Mouse (Mus musculus) urinary bladder, postnatal 36 days (tissue): ENCODE measurements around the gene Ntrk1.

Experiments used
- DNase-seq, 2 experiments: peaks; one replicate each; pipeline ENCODE4 v3.0.0; 2022; ENCODE audit warnings: low spot score in 2 of 2, mixed read lengths in 1 of 2

Gene Ntrk1

DNA sequence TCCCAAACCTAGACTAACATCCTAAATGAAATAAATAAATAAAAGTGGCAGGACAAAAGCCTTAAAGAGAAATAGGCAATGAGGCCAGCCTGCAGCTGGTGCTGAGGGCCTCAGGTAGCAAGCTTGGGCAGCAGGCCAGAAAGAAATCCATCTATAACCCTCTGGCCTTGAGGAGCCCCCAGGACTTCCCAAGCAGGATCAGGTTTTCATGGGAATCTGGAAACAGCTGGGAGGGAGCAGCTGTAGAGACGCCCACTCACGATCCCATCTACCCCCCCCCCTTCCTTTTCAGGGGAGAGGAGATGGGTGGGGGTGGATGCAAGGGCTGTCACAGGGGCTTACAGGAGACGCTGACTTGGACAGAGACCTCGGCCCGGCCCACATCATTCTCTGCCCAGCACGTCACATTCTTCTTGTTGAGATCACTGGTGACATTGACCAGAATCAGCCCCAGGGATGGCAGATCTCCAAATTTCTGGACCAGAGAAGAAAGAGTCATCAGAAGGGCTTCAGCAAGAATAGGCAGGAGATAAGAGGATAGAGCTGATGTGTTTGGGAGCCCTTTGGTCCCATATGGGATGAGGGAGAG is 9.2 kb downstream of the Ntrk1 start:
- no peak for DNase-seq

DNA sequence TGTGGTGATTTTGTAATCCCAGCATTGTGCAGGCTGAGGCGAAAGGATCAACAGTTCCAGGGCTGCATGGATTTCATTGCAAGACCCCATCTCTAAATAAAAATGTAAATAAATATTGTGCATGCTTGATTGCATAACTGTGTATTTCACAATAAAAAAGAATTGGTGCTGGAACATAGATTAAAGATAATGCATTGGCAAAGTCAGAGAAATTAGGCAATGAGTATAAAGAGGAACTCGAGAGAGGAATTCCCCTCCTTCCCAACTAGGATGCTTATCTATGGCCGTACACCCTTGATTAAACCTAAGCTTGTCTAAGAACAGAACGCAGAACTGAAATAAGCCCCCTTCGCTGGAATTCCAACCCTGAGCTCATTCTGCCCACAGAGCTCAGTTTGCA is 9.8 kb downstream of the Ntrk1 start:
- no peak for DNase-seq

DNA sequence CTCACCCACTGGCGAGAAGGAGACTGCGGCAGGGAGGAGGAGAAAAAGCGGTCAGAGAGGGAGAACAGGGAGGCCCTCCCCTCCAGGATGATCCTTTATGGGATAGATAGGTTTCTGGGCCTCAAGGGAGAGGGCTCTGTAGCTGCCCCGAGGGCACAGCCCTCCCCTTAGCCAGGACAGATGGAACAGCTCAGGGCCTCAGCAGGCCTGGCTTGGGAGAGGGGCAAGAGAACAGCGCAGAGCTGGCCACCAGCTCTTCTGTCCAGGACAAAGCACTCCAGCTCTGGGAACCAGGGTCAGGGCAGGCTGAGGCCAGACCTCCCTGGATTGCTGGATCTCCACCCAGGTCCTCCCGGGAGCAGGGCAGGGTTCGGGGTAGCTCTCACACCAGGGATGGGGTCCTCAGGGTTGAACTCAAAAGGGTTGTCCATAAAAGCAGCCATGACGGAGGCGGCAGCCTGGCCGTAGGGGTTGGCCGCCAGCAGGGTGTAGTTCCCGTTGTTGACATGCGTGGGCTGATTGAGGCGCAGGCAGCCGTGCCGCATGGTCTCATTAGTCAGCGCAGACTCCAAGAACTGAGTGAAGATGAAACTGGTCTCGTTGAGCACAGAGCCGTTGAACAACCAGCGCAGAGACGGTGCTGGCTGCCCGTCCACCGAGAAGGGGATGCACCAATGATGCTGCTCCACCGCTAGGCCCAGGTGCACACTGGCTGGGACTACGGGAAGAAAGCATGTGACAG is 11.5 kb downstream of the Ntrk1 start:
- DNase-seq, result no peak

DNA sequence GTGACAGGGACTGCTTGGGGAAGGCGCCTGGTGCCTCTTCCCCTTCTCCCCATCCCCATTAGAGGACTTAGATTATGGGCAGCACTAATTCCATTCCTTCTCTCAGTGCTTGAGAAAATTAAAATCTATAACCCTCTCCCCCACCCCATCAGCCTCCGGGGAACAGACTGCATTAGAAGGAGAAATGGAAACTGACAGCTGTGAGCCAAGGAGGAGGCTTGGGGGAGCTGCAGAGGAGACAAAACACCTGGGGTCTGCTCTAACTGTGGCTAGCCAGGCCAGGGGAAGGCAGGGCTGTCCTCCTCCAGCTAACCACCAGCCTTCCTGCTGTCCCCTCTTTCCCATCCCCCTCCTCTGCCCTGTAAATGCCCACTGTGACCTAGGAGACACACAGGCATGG is 15.9 kb downstream of the Ntrk1 start:
- no peak for DNase-seq

DNA sequence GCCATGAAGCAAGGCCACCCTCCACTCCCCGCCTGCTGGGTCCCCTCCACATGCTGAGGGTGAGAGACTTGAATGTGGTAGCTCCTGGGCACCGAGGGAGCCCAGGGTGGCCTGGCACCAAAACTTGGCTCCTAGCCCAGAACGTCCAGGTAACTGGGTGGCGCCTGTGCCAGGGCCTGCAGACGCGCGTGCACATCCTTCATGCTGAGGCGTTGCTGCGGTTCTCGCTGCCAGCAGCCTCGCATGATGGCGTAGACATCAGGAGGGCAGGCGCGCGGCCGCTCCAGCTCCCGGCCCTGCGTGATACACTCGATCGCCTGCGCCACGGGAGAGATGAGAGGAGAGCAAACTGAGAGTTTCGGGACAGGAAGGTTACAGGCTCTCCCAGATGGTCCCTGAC is 16.7 kb downstream of the Ntrk1 start:
- no peak for DNase-seq

DNA sequence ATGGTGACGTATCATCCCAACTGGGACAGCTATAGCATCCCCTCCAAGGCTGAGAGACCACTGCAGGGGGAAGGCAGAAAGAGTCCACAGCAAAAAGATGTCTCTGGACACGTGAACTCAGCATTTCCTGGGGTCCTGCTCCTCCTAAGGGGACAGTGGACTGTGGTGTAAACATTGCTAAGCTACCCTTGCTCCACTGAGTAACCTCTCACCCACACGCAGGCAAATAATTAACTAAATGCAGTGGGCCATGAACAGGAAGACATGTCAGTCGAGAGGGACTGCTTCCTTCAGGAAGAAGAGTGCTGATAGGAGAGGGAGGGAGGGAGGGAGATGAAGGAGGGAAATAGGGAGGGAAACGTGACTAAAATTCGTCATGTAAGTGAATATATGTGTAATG is 23.9 kb downstream of the Ntrk1 start:
- DNase-seq, result no peak

DNA sequence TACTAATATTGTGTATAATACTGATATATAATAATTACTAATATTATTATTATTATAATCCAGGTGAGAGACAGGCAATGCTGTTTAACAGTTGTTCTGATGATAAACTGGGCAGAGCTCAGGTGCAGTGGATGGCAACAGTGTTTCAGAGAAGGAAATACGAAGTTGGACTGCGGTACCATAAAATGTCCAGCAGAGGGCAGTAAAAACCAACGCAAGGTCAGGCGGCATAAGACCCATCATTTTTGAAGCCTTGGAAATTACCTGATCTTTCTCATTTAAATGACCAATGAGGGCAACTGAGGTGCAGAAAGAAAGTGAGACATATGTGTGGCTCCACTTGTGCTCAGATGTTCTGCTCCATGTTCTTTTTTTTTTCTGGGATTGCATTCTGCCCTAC is 24.7 kb downstream of the Ntrk1 start:
- no peak for DNase-seq

DNA sequence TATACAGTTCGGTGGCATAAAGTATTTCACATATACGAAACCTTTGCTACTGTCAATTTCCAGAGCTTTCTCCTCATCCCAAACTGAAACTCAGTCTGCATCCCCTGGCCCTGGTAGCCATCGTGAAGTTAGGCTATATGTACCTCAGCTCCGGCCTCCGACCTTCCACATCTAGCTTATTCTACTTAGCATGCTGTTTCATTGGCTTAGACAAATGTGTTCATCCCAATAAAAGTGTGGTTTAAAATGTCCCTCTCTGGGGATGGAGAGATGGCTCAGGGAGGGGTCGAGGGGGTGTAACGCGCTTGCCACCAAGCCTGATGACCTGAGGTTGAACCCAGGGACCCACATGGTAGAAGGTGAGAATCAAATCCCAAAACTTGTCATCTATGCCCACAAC is 25.5 kb downstream of the Ntrk1 start:
- no peak for DNase-seq

DNA sequence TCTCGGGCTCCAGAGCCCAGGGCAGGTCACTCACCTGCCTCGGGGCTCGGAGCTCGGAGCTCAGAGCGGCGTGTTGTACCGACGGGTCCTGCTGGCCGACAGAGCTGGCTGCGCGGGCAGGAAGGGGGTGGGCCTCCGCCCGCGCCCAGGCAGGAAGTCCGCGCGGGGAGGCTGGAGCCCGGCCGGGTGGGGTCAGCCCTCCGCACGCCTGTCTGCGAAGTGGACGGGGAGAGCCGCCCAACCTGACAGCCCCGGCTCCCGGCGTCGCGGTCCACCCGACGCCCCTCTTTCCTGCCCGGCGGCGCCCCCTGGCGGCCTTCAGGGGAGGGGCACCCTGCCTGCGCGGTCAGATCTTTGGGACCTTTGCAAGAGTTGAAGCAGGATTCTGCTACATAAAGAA is 26.1 kb downstream of the Ntrk1 start:
- peak; percentile 67 to 83 for DNase-seq

DNA sequence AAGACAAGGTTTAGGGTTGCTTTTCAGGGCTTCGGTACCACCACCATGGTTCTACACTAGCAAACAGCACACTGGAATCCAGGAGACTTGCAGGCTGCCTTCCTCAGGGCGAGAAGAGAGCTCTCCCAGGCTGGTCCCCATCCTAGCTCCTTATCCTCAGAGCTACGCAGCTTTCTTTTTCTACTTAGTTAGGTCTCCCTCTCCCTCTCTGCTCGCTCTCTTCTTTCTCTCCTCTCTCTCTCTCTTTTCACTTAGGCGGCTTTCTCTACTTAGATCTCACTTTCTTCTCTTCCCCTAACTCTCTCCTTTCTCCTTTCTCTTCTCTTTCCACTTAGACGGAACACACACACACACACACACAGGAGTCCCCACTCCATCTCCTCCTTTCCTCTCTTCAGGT is 26.5 kb downstream of the Ntrk1 start:
- no peak for DNase-seq

DNA sequence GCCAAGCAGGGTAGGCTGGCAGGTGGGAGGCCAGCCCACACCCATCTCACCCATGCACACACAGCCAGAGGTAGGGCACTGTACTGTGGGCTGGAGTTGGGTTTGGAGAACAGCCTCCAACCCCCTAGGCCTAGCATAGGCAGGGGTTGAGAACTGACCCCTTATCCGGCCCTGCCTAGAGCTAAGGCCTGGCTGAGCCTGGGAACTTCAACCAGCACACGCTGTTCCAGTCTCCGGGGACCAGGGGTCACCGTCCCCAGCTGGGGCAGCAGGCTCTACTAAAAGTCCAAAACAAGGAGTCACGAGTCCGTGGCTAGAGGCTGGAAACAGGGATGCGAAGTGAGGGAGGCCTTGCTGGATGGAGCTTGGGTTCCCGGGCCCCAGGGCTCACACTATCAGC is 27.2 kb downstream of the Ntrk1 start:
- DNase-seq, result no peak

DNA sequence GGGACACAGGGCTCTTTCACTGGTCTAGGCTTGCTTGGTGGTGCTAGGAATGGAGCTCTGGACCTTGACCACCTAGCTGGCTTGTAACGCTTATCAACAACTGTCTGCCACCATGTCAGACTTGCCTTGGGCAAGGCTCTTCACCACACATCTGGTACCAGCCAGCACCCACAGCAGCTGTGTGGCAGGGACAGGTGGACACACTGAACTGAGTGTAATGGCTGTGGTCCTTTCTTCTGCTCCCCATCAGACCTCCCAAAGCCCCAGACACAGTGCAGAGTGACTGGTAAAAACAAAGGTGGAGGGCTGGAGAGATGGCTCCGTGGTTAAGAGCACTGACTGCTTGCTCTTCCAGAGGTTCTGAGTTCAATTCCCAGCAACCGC is 28.7 kb downstream of the Ntrk1 start:
- no peak for DNase-seq

DNA sequence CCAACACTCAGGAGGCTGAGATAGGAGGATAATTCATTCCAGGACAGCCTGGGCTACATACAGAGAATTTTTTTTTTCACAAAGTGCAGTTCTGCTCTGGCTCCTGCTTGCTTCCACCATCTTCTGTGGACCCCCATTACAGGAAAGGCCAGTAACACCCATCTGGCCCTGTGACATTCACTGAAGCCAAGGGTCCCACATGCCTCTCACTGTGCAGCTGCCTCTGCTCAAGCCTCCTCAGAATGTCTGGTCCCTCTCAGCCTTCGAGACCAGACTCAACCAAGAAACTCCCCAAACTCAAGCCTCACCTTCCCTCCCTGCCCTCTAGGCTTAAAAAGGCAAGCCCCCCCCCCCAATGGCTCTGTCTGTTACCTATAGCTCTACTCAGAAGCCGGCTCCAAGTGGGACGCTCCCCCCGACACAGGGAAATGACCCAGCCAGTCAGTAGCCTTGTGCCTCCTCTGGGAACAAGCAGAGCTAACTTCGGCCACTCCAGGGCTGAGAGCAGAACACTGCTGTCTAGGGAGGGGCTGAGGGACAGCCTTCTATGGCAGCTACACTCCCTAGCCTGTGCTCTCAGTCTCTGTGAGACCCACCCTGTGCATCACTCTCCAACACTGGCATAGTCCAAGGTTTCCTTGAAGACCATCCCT is 29.2 kb downstream of the Ntrk1 start:
- no peak for DNase-seq

DNA sequence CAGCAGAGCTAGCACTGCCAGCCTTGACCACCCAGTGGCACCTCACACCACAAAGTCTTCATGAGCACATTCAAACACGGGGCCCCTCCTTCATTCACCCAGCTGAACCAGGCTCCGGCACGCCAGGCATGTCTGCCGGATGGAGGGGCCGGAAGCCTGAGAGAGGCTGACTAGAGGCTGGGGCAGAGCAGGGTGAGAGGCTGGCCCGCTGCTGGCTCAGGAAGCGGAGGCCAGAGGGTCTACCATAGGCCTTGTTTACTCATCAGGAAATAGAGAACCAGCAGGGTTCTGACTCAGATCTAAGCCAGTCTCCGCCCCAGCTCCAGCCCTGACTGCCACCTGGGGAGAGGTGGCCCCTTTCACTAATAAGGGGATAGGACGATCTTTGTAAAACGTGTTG is 29.9 kb downstream of the Ntrk1 start:
- DNase-seq, result peak in 1 of 2 experiments; percentile 28

DNA sequence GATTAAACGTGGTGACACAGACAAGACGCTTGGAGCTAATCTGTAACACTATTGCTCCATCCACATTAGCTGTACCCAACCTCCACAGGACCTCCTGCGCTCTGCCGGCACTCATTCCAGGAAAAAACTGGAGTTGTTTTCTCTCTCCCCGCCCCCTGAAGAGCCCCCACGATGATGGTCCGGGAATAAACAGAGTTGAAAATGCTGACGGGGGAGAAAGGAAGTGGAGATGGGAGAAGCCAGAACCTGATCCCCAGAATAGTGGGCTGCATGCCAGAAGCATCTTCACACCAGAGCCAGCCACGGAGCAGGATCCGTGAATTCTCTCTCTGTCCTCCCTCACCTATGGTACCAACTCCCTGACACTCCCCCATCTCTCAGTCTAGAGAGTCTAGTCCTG is 30.5 kb downstream of the Ntrk1 start:
- no peak for DNase-seq

DNA sequence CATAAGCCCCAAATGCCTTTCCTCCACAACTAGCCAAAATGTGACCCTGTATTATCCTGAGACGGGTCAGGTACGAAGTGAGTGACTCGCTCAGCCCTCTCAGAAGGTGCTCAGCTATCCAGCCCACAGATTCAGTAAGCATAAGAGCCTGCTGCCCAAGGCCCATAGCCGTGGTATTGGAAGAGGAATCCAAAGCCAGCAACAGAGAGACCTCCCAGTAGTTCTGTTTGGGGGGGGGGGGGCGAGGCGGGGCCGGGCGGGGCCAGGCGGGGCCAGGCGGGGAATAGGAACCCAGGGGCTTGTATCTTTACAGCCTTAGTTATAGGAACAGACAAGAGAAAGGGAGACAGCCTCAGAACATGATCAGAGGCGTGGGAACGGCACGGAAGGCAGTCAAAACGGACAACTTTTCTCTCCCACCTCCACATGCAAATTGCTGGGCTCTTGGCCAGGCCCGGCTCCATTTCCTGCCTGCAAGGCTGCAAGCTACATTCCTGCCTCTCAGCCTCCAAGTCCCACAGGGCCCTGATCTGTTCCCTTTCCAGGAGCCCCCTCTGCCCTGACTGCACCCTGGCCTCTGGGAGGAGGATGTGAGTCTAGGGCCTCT is 31.2 kb downstream of the Ntrk1 start:
- peak; percentile 39 to 61 for DNase-seq

DNA sequence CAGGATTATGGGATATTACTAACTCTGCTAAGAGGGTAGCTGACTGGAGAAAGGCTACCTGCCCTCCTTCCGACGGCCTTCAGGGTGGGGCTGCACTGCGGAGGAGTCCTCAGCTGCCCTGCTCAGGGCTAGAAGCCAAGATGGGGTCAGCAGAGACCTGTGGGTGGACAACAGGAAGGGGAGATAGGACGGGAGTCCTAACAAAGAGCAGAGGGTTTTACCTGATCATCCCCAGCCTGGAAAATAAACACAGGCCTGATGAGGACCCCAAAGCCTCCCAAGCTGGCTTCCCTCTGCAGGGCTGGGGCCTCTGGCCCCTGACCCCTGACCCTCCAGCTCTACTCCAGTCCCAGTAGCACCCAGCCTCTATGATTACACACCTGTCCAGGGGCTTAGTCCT is 31.8 kb downstream of the Ntrk1 start:
- DNase-seq, result no peak

DNA sequence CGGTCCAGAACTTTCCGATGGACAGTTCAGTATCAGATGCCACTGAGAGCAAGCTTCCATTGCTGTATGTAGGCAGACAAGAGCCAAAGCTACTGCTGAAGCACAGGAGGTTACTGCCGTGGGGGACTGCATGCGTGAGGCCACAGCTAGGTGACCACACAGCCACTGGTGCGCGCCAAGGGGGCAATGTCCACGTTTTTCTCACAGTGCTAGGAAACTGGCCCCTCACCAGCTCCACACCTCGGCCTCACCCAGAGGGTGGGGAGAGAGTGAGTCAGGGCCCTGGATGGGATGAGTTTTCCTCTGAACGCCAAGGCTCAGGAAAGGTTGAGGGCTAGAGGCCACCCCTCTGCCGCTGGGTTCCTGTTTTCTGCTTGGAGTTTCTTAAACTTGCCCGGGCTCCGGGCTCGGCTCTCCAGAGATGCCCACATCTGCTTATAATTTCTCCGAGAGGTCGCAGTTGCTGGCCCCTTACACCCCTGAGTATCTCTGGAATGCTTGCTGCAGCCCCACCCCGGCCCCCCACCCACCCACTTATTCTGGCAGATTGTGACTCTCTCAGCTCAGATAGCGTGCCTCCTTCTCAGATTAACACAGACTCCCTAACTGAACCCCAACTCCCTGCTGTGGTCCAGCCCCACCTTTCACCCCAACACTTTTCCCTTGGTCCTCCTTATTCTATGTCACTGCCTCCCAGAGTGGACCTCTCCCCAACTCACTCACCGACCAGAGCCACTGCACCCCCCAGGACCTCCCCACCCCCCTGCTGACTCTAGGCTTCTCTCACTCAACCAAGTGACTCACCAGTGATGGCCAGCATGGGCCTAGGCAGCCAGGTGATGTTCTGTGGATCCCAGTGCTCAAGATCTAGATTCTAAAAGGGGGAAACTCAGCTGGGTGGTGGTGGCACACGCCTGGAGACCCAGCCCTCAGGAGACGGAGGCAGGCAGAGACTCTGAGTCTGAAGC is 33.3 kb downstream of the Ntrk1 start:
- no peak for DNase-seq

DNA sequence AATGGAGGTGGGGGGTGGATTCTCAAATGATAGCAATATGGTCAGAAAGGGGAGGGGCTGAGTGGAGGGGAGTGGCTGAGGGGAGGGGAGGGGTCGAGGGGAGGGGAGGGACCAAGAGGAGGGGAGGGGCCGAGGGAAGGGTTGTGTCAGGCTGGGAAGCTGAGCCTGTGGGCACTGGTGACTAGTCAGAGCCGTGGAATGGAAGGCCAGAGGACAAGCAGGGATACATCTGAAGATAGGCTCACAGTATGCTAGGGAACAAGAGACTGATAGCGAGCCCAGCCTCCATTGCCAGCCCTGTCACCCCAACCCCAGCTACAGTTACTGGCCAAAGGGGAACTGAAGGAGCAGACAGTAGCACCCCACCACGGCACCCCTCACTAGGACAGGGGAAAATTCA is 36.3 kb downstream of the Ntrk1 start:
- no peak for DNase-seq

DNA sequence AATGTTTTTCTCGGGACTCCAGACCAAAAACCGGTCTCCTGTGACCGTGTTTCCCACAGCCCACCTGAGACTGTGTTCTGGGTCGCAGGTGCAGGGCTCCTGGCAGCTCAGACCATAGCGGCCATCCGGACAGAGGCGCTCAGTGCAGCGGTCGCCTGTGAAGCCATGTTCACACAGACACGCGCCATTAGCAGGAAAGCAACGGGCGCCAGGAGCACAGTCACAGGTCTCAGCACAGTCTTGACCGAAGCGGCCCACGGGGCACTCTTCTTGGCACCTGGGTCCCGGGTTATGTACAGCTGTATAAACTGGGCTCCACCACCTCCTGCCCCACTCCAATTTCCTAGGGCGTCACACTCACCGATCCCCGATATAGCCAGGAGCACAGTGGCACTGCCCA is 38.5 kb downstream of the Ntrk1 start:
- DNase-seq, result no peak

DNA sequence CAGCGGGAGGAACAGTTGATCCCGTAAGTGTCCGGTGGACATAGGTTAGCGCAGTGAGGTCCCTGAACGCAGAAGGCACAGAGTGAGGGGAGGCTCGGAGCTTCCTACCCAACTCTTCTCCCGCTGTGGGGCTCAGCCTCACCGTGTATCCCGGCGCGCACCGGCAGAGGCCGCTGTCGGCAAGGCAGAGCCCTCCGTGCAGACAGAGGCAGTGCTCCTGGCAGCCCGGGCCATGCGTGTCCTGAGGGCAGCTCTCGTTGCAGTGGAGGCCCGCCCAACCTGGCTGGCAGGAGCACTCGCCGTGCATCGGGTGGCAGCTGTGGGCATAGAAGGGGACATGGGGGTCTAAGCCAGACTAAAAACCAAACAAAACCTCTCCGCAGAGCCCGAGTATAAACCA is 39.0 kb downstream of the Ntrk1 start:
- DNase-seq, result peak; percentile 81 to 84

DNA sequence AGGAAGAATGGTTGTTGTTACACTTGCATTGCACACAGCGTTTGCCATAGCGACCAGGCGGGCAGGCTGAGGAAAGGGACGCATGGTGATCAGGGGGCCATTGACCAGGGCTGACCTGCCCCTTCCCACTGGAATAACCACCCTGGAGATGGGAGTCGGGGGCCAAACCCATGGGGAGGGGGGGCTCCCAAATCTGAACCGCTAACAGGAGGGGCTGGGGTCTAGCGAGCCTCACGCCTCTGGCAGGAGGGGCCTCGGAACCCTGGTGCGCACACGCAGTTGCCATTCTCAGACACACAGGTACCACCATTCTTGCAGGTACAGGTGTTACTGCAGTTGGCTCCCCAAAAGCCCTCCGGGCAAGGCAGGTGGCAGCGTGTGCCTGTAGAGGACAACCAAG is 41.1 kb downstream of the Ntrk1 start:
- no peak for DNase-seq
